Mouse (Mus musculus): ENCODE results near the gene Cebpe.

Cebpe gene

GRCm38 (mm10) chr14:54720654-54721350 lies 8.8 kb upstream of the Cebpe start:
- no peak for DNase-seq

GRCm38 (mm10) chr14:54720041-54720440 lies 8.1 kb upstream of the Cebpe start:
- DNase-seq: no peak

- no peak for DNase-seq
These were observed 3.4 kb upstream of the Cebpe start for GRCm38 (mm10) chr14:54715402-54715801.

- peak; percentile 50 for DNase-seq
These were observed 2.7 kb upstream of the Cebpe start for GRCm38 (mm10) chr14:54714617-54715081.

GRCm38 (mm10) chr14:54714121-54714520 lies 2.1 kb upstream of the Cebpe start:
- DNase-seq: peak; percentile 83

- peak; percentile 38 for DNase-seq
These were observed 887 bp upstream of the Cebpe start for GRCm38 (mm10) chr14:54712861-54713260.

GRCm38 (mm10) chr14:54709054-54709453 lies 2.9 kb downstream of the Cebpe start:
- DNase-seq: no peak

GRCm38 (mm10) chr14:54706589-54707320 lies 5.2 kb downstream of the Cebpe start:
- no peak for DNase-seq

- DNase-seq: no peak
These were observed 6.1 kb downstream of the Cebpe start for GRCm38 (mm10) chr14:54705844-54706243.

GRCm38 (mm10) chr14:54703207-54703606 lies 8.8 kb downstream of the Cebpe start:
- DNase-seq: no peak

- DNase-seq: peak; percentile 83
These were observed 10.7 kb downstream of the Cebpe start for GRCm38 (mm10) chr14:54701298-54701697.

GRCm38 (mm10) chr14:54699586-54699985 lies 12.4 kb downstream of the Cebpe start:
- no peak for DNase-seq

GRCm38 (mm10) chr14:54698733-54699132 lies 13.2 kb downstream of the Cebpe start, which contains the start of gene Gm29776:
TSS of gene Gm29776 (minus strand) at chr14:54698833.
- DNase-seq: no peak

- DNase-seq: no peak
These were observed 15.2 kb downstream of the Cebpe start for GRCm38 (mm10) chr14:54696752-54697151.

- no peak for DNase-seq
These were observed 16.9 kb downstream of the Cebpe start for GRCm38 (mm10) chr14:54695042-54695441.

- no peak for DNase-seq
These were observed 24.7 kb downstream of the Cebpe start for GRCm38 (mm10) chr14:54687251-54687650.

- DNase-seq: peak; percentile 100
These were observed 25.3 kb downstream of the Cebpe start, which contains the start of gene Acin1 for GRCm38 (mm10) chr14:54686522-54687143. TSS of gene Acin1 (minus strand) at chr14:54686931.

GRCm38 (mm10) chr14:54686063-54686521 lies 25.9 kb downstream of the Cebpe start, which contains the start of gene 1700123O20Rik:
TSS of gene 1700123O20Rik (plus strand) at chr14:54686216.
- no peak for DNase-seq

GRCm38 (mm10) chr14:54685471-54685870 lies 26.5 kb downstream of the Cebpe start:
- DNase-seq: no peak

GRCm38 (mm10) chr14:54682396-54682795 lies 29.6 kb downstream of the Cebpe start:
- DNase-seq: no peak

GRCm38 (mm10) chr14:54678657-54679304 lies 33.2 kb downstream of the Cebpe start:
- DNase-seq: peak; percentile 30

- no peak for DNase-seq
These were observed 35.7 kb downstream of the Cebpe start for GRCm38 (mm10) chr14:54676290-54676689.

- DNase-seq: no peak
These were observed 37.7 kb downstream of the Cebpe start for GRCm38 (mm10) chr14:54674317-54674716.

Data from kidney, adult 18-20 months (tissue).